ENCODE assay signal across 8 mouse cellular contexts in the genomic region with DNA sequence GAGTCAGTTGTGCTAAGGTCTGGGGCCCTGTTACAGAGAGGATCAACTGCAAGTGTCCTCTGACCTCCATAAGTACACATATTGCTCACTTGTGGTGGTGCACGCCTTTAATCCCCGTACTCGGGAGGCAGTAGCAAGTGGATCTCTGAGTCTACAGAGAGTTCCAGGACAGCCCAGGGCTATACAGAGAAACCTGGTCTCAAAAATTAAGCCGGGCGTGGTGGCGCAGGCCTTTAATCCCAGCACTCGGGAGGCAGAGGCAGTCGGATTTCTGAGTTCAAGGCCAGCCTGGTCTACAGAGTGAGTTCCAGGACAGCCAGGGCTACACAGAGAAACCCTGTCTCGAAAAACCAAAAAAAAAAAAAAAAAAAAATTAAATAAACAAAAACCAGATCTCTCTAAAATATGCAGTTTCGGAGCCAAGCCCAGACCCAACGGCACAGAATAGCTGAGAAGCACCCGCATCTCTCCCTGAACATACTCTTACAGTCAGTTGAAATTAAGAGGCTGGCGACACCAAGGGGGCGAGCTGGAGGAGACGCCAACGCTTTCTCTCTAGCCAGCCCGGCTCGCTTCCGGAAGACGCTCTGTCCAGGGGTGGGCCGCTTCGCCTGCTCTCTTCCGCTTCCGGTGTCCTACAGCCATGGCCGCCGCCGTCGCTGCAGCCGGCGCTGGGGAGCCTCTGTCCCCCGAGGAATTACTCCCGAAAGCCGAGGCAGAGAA. TPM values are rescaled to one million over a fixed set of nuclear protein-coding genes. Genes with fewer than 3 reads are reported as not detected.
DNase-seq lines count a peak whose midpoint lies in the region; ATAC-seq lines count a peak whose summit lies in the region.

Tomm22 (plus strand) TSS at position 613 of the 723 bp plus-strand sequence.

- ATAC-seq in common myeloid progenitor, adult 5-6 weeks (replicated peaks; ENCODE audit: low read depth, poor library complexity, severe bottlenecking), result peak; percentile 98
- ATAC-seq in megakaryocyte progenitor cell, adult 5-6 weeks (replicated peaks; ENCODE audit: poor library complexity), result peak; percentile 97

- DNase-seq in ZHBTc4 (ENCODE audit: low read depth, low spot score), result peak; percentile 93
- DNase-seq in gastrocnemius, adult 8-10 months (ENCODE audit: low spot score in 2 of 2), result peak; percentile 70 to 84
- peak; percentile 92 for DNase-seq in induced T-regulatory cell, adult 2 months (ENCODE audit: low read depth)
- DNase-seq in left cerebral cortex, adult 9 months (ENCODE audit: low spot score in 2 of 2), result peak; percentile 71 to 86
- DNase-seq in right cerebral cortex, postnatal 14 days, result peak; percentile 87
- DNase-seq in urinary bladder, postnatal 36 days (ENCODE audit: low spot score in 2 of 2), result peak; percentile 81 to 89

RNA-seq across cellular contexts. Expression of gene Tomm22, which starts in this region (rescaled TPM):
- 92.2 and 93.2 TPM in 2 replicates for total RNA-seq in common myeloid progenitor, adult 5-6 weeks (2017)
- total RNA-seq in gastrocnemius, adult 8-10 months (2022), result 10 to 100 TPM; 56.0 to 62.6 (median 58.7) TPM
- total RNA-seq in megakaryocyte progenitor cell, adult 5-6 weeks (2015), result 197 and 207 TPM in 2 replicates
- total RNA-seq in megakaryocyte progenitor cell, adult 5-6 weeks (2017), result 85.1 and 112 TPM in 2 replicates

Comparison
In these comparisons a context has a peak if more than half of its experiments do, and no peak if none do; other contexts are left out.
1. Peak in every context shown above with its lines: DNase-seq and ATAC-seq.